In genomic region chr13:103409286-103409685, GRCm38 (mm10) we compare ENCODE assay signal across 25 mouse cellular contexts.
DNase-seq lines count a peak whose midpoint lies in the region; ATAC-seq and TF ChIP-seq lines count a peak whose summit lies in the region.
"Had no signal": no experiment of that assay in that cellular context is flagged by ENCODE, and none has a peak within 500 bp of the region (broad histone marks: within the 10 kb centered on the region; RNA-seq: fewer than 3 reads in every experiment).

No protein-coding gene starts in this region.

- intact Hi-C loops in left cerebral cortex, postnatal 14 days (cut with DNase I), result no loop called here

- H3K27ac ChIP-seq in heart, embryonic 10.5 days, result no peak overlapping the region
- H3K27ac ChIP-seq in limb, embryonic 15.5 days, result peak overlapping the region; percentile 38; the same call in 1 of the 2 replicates
- no peak overlapping the region for H3K27ac ChIP-seq in limb, embryonic 10.5 days
- H3K27ac ChIP-seq: embryonic facial prominence, embryonic 13.5 days; forebrain, embryonic 15.5 days; hindbrain, embryonic 13.5 days; liver, embryonic 15.5 days; midbrain, embryonic 15.5 days; neural tube, embryonic 13.5 days; stomach, embryonic 15.5 days had no signal

- peak; percentile 81 for DNase-seq in heart, adult 11 months
- DNase-seq in heart, embryonic 10.5 days (ENCODE audit: low spot score), result no peak
- DNase-seq in limb, embryonic 10.5 days (ENCODE audit: low spot score), result no peak
- no peak for DNase-seq in Patski (ENCODE audit: low read depth, low spot score)
- no peak for DNase-seq in left cerebral cortex, postnatal 14 days (ENCODE audit: low spot score in 2 of 2)
- DNase-seq: cerebellum, adult 18-20 months; cerebellum, postnatal 14 days; embryo, embryonic 11 days; kidney, adult 11 months; kidney, postnatal 4 days; layer of hippocampus, adult 9-11 months; liver; lung, postnatal 4 days; retina, postnatal 1 day; right cerebral cortex, postnatal 4 days; thymus, postnatal 36 days had no signal

- CTCF ChIA-PET in Patski (lab: Charles Lee), result interaction anchor here (1.8 kb wide), 1 partner anchor 14 kb away, joined by 5 read pairs; no protein-coding TSS in a partner anchor

- no peak overlapping the region for H3K9ac ChIP-seq in limb, embryonic 15.5 days
- H3K9ac ChIP-seq: embryonic facial prominence, embryonic 13.5 days; forebrain, embryonic 15.5 days; hindbrain, embryonic 13.5 days; liver, embryonic 15.5 days; midbrain, embryonic 15.5 days; neural tube, embryonic 13.5 days; stomach, embryonic 15.5 days had no signal

- no peaks in the 10 kb centered on the region for H3K36me3 ChIP-seq in heart, embryonic 10.5 days
- H3K36me3 ChIP-seq in limb, embryonic 15.5 days, result no peaks in the 10 kb centered on the region
- H3K36me3 ChIP-seq in limb, embryonic 10.5 days, result no peaks in the 10 kb centered on the region
- H3K36me3 ChIP-seq: embryonic facial prominence, embryonic 13.5 days; forebrain, embryonic 15.5 days; hindbrain, embryonic 13.5 days; liver, embryonic 15.5 days; midbrain, embryonic 15.5 days; neural tube, embryonic 13.5 days; stomach, embryonic 15.5 days had no signal

- H3K9me3 ChIP-seq in heart, embryonic 10.5 days, result no peaks in the 10 kb centered on the region
- H3K9me3 ChIP-seq in limb, embryonic 15.5 days, result no peaks in the 10 kb centered on the region
- H3K9me3 ChIP-seq in limb, embryonic 10.5 days (replicated peaks), result no peaks in the 10 kb centered on the region
- H3K9me3 ChIP-seq: embryonic facial prominence, embryonic 13.5 days; forebrain, embryonic 15.5 days; hindbrain, embryonic 13.5 days; liver, embryonic 15.5 days; midbrain, embryonic 15.5 days; neural tube, embryonic 13.5 days; stomach, embryonic 15.5 days had no signal

- H3K4me1 ChIP-seq in heart, embryonic 10.5 days, result no peaks in the 10 kb centered on the region
- H3K4me1 ChIP-seq in limb, embryonic 15.5 days, result peaks cover 6% of the 10 kb centered on the region; the same call in 1 of the 2 replicates
- H3K4me1 ChIP-seq in limb, embryonic 10.5 days, result no peaks in the 10 kb centered on the region
- H3K4me1 ChIP-seq: embryonic facial prominence, embryonic 13.5 days; forebrain, embryonic 15.5 days; hindbrain, embryonic 13.5 days; liver, embryonic 15.5 days; midbrain, embryonic 15.5 days; neural tube, embryonic 13.5 days; stomach, embryonic 15.5 days had no signal

- 78% methylated on average over 7 of the region's 7 CpGs for WGBS in heart, embryonic 10.5 days
- 37% methylated on average over 7 of the region's 7 CpGs for WGBS in limb, embryonic 15.5 days
- WGBS in limb, embryonic 10.5 days, result 80% methylated on average over 7 of the region's 7 CpGs

- H3K4me3 ChIP-seq in heart, embryonic 10.5 days, result no peak overlapping the region
- no peak overlapping the region for H3K4me3 ChIP-seq in limb, embryonic 15.5 days
- no peak overlapping the region for H3K4me3 ChIP-seq in limb, embryonic 10.5 days
- H3K4me3 ChIP-seq: embryonic facial prominence, embryonic 13.5 days; forebrain, embryonic 15.5 days; hindbrain, embryonic 13.5 days; liver, embryonic 15.5 days; midbrain, embryonic 15.5 days; neural tube, embryonic 13.5 days; stomach, embryonic 15.5 days had no signal

- H3K4me2 ChIP-seq in limb, embryonic 15.5 days, result no peak overlapping the region
- H3K4me2 ChIP-seq: embryonic facial prominence, embryonic 13.5 days; forebrain, embryonic 15.5 days; hindbrain, embryonic 13.5 days; liver, embryonic 15.5 days; midbrain, embryonic 15.5 days; neural tube, embryonic 13.5 days; stomach, embryonic 15.5 days had no signal

- in situ Hi-C loops in Patski (cut with MboI; ENCODE audit: low pct_unique_long_range_greater_than_20kb), result no loop called here

- TF ChIP-seq CTCF in Patski (IDR thresholded peaks at IDR 0.05), result no peak

- no peak for ATAC-seq in limb, embryonic 15.5 days (ENCODE audit: insufficient number of reproducible peaks, low FRiP score, low TSS enrichment, low read depth)
- peak; percentile 26 for ATAC-seq in Patski
- ATAC-seq in megakaryocyte, adult 5-6 weeks (ENCODE audit: poor library complexity, severe bottlenecking), result no peak
- ATAC-seq: forebrain, embryonic 15.5 days; midbrain, embryonic 15.5 days had no signal

- no peaks in the 10 kb centered on the region for H3K27me3 ChIP-seq in heart, embryonic 10.5 days (ENCODE audit: insufficient read depth, poor library complexity, severe bottlenecking)
- no peaks in the 10 kb centered on the region for H3K27me3 ChIP-seq in limb, embryonic 15.5 days
- H3K27me3 ChIP-seq in limb, embryonic 10.5 days (ENCODE audit: low read depth, poor library complexity, severe bottlenecking), result no peaks in the 10 kb centered on the region
- peaks cover under 1% of the 10 kb centered on the region for H3K27me3 ChIP-seq in Patski
- H3K27me3 ChIP-seq: embryonic facial prominence, embryonic 13.5 days; forebrain, embryonic 15.5 days; hindbrain, embryonic 13.5 days; liver, embryonic 15.5 days; midbrain, embryonic 15.5 days; neural tube, embryonic 13.5 days; stomach, embryonic 15.5 days had no signal

- POLR2A ChIA-PET in Patski (lab: Charles Lee), result no interaction called here
